Mouse (Mus musculus): ENCODE measurements around the gene Ica1l.

Gene Ica1l

DNA sequence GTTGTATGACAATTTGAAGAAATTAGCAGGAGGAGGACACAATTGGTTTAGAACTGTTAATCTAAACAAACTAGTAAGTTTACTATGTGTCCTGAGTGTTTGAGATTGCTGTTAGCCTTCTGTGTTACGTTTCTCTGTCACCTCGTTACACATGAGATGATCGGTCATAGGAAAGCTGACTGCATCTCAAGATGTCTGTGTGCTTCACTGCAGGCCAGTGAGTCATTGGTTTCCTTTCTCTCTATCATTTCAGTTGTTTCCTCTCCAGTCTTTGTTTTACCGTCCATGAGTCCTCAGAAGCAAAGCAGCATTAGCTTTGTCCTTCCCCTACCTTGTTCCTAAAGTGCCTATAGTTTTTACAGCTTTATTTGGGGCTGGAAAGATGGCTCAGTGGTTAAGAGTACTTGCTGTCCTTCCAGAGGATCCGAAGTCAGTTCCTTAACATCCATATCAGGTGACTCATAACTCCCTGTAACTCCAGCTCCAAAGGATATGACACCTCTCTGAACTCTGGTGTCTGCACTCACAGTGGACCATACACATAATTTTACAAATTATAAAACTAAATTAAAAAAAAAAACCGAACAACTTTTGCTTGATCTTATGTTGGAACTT is 76.7 kb downstream of the Ica1l start:
- DNase-seq (ENCODE audit: low read depth, low spot score) = no peak

DNA sequence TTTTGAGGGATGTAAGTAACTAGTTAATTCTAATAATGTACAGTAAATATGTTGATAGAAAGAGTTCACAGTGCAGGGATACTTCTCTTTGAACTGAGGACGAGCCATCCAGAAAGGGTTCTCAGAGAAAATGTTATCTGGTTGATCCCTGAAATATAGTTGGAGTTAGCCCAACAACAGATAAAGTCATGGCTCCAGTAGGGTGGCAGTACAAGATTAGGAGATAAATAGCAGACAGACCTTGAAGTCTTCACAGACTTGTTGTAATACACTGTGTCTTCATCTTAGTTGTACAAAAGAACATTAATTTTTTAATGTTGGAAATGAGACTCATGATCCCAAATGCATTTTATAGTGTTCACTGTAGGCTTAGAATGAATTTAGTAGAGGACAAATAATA is 83.0 kb downstream of the Ica1l start:
- no peak for DNase-seq (ENCODE audit: low read depth, low spot score)

DNA sequence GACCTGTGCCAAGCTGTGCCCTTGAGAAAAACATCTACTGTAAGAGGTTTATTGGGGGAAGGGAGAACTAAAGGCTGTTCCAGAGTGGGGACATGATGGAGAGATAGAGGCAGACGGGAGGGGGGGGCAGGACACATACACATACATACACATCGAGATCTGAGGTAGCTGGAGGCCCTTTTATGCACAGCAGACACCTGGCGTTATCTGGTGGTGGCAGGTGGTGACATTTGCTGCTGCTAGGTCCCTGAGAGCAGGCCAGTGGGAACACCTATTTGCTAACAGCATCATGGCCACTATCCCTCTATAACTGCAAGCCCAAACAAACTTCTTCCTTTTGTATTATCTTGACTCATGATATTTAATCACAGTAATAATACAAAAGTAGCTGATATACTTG is 85.8 kb downstream of the Ica1l start:
- DNase-seq (ENCODE audit: low read depth, low spot score) = no peak

DNA sequence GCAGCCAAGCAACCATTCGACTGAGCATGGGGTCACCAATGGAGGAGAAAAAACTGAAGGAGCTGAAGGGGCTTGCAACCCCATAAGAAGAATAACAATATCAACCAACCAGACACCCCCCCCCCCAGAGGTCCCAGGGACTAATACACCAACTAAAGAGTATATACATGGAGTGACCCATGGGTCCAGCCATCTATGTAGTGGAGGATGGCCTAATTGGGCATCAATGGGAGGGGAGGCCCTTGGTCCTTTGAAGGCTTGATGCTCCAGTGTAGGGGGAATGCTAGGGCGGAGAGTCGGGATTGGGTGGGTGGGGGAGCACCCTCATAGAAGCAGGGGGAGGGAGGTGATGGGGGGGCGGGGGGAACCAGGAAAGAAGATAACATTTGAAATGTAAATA is 95.5 kb downstream of the Ica1l start:
- no peak for DNase-seq (ENCODE audit: low read depth, low spot score)

DNA sequence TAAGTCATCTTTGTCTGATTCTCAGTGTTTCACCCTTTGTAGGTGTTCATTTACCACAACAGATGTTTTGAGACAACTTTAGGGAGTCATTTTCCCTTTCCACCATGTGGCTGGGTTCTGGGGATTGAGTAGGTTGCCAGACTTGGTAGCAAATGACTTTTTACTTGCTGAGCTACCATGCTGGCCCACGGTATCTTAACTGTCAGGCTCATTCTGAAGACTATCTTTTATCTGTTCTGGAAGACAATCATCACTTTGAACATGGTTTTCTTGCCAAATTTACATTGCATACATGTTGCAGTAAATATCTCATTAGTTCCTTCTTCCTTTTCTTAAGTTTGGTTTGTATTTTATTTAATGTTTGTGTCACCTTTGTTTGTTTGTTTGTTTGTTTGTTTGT is 97.0 kb downstream of the Ica1l start:
- no peak for DNase-seq (ENCODE audit: low read depth, low spot score)

DNA sequence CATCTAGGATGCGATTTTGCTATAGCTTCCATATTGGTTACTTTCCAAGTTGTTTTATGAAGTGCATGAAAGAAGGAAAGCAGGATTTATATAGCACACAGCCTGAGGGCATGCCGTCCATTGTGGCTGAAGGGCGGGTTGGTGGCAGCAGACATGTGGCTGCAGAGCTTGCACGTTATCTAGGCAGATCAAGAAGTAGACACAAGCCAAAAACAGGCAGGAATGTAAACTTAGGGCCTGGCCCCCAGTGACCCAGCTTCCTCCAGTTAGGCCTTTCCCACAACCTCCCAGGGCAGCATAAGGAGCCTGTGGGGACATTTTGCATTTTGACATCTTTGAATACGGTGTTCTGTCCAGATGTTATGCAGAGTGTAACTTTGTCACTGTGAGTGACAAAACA is 99.2 kb downstream of the Ica1l start:
- DNase-seq (ENCODE audit: low read depth, low spot score) = no peak

DNA sequence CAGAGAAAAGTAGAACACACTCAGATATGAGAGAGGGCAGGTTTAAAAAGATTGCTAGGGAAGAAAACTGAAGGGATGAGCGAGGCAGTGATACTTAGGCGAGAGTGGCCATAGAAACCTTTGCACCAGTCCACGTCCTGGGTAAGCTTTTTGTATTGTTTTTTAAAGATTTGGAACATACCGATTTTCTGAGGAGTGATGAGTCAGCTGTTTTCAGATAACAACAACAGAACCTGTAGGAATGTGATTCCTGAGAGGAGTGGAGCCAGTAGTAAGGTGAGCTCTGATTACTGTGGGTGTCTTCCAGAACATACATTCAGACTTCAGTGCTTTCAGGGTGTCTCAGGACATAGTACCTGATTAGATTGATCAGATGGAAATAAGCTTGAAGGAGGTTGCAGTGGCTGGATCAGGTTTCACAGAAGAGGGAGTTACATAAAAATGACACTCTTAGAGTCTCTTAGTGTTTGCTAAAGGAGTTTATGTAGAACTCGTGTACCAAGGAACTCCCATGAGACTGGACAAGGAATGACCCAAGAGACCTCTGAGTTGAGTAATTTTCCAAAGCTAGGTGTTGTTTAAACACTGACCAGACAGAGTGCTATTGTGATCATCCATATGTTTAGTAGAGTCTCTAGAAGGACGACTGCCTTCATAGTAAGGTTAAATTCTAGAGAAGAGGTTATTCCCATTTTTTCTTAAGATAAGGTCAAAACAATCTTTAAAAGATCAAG is 100.8 kb downstream of the Ica1l start:
- DNase-seq (ENCODE audit: low read depth, low spot score) = no peak

DNA sequence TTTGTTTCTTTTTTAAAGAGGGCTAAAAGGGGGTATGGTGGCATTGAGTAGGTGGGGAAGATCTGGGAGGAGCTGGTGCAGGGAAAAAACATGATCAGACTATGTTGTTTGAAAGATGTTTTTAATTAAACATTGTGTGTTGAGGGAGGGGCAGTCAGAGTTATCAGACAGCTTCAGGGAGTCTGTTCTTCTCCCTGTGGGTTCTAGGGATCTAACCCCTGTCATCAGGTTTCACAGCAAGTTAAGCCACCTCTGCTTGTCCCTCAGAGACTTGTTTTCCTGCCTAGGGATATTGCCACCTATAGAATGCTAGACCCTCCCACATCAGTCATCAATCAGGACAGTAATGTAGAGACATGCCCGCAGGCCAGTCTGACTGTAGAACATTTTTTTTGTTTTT is 101.9 kb downstream of the Ica1l start:
- no peak for DNase-seq (ENCODE audit: low read depth, low spot score)

DNA sequence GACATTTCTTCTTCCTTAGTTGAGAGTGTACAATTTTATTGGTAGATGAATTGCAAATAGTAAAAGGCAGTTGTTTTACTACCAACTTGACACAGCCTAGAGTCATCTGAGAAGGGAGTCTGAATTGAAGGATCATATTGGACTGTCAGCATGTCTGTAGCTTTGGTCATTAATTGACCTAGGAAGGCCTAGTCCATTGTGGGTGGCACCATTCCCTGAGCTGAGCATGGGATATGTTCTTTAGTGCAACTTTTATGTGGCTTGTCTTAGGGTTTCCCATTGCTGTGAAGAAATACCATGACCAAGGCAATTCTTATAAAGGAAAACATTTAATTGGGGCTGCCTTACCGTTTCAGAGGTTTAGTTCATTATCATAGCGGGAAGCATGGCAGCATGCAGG is 110.0 kb downstream of the Ica1l start:
- no peak for DNase-seq (ENCODE audit: low read depth, low spot score)

Measured in WW6 (cell line).